Mouse (Mus musculus) B cell, adult 62 days (primary cell): ENCODE measurements around the gene Apoc1. TPM values are rescaled to one million over a fixed set of nuclear protein-coding genes. Genes with fewer than 3 reads are reported as not detected.

Experiments
- total RNA-seq: library from RNA; stranded (reverse); gene quantifications from 4 replicates; pipeline ENCODE4 v1.2.4, GENCODE M21; 2023

Gene Apoc1
- not detected in 4 replicates for total RNA-seq

DNA sequence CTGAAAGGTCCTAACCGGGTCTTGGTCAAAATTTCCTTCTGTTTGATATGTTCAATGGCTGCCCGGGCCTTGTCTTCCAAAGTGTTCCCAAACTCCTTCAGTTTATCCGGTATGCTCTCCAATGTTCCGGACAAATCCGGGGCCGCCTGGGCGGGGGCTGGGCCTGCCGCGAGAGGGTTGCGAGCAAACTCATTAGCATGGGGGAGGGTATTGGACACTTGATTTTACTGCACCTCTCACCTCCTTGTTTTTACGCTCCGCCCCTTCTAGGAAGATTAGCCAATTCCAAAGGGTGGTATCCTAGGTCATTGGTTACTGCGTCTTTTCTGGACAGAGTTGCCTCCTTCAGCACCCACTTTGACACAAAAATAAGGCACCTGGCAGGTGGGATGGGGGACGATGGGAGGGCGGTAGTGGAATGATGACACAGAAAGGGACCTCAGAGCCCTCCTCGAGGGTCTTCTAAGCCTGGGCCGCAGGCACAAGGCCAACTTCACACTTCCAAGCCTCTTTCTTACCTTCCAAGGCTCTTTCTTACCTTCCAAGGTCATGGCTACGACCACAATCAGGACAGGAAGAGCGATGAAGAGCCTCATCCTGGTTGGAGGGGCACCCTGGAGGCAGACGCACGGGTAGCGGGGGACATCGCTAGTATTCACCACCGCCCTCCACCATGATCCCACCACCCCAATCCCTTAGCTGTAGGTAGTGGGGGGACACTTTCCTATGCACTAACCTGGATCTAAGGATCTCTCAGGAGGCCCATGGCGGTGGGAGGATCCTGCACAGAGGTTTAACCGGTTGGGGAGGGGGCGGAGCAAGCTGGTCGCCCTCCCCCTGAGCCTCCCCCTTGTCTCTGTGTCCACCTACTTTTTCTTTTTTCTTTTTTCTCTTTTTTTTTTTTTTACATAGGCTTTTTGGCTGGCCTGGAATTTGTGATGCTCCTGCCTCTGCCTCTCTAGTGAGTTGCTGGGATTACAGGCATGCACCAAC is at the start of gene Apoc1:
Gene Apoc1 (minus strand): TSS at position 788 of the 993 bp plus-strand sequence.

GRCm38 (mm10) chr7:19715239-19716054 is 23.0 kb upstream of the Apoc1 start, which contains the start of gene Tomm40:
Gene Tomm40, minus strand, starts transcription at chr7:19715438.

DNA sequence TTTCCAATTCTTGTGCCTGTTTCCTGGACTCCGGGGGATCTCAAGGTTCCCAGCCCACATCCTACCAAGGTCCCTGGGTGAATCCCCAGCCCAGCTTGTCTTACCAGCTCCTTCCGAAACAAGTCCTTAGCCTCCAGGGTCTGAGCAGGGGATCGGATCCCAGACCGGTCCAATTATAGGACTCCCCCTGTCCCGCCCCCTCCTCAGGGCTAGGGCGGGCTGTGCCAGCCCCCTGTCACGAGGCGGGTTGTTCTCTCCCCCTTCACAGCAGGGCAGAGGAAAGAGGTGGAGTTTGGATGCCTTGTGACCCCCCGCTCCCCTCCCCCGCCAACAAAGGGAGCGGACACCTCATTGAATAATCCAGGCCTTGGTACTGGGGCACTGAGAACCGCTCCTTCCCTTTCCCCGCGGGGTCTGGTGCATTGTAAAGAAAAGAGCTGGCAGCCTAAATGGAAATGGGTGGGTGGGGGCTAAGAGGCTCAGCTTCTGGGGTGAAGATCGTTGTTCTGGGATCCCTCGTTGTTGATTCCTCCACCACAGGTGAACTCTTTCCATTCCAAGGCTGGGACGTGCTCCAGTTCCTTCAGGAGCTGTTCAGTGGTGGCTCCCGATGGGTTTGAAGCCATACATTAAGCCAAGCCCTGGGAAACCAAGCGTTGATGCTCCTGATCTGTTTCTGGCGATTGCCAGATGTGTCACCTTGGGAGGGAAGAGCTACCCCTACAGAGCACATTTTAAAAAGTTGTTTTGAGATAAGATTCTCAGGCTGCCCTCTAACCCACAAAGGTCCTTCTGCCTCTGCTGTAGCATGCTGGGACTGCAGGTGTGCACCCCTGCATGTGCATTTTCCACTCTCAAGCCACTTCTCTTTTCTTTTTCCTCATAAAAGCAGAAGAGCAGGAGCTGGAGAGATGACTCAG is 6.7 kb upstream of the Apoc1 start, which contains the start of gene Apoe:
Gene Apoe (minus strand): TSS at position 282 of the 920 bp plus-strand sequence.

GRCm38 (mm10) chr7:19681202-19681694 is 11.2 kb downstream of the Apoc1 start, which contains the start of the genes Gm44805 and Apoc4:
Gene Gm44805, minus strand, starts transcription at chr7:19681423.
Gene Apoc4, minus strand, starts transcription at chr7:19681479.

DNA sequence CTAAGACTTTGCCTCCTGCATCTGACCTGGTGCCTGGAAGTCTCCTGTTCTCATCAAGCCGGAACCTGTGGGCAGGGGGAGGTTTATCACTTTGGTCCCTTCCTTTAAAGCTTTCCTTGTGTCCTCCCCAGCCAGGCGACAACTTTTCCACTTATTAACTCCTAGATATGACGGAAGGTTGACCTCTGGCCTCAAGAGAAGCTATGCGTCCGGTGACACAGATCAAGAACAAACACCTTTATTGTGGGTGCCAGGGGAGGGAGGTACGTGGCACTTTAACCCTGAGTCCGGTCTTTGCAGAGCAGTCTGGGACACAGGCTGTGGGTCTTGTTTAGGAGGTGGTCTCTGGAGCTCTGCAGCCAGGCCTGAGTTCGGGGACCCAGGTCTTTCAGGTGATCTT is 14.6 kb downstream of the Apoc1 start, which contains the start of gene Apoc2:
Gene Apoc2 (minus strand): TSS at position 70 of the 400 bp plus-strand sequence.

DNA sequence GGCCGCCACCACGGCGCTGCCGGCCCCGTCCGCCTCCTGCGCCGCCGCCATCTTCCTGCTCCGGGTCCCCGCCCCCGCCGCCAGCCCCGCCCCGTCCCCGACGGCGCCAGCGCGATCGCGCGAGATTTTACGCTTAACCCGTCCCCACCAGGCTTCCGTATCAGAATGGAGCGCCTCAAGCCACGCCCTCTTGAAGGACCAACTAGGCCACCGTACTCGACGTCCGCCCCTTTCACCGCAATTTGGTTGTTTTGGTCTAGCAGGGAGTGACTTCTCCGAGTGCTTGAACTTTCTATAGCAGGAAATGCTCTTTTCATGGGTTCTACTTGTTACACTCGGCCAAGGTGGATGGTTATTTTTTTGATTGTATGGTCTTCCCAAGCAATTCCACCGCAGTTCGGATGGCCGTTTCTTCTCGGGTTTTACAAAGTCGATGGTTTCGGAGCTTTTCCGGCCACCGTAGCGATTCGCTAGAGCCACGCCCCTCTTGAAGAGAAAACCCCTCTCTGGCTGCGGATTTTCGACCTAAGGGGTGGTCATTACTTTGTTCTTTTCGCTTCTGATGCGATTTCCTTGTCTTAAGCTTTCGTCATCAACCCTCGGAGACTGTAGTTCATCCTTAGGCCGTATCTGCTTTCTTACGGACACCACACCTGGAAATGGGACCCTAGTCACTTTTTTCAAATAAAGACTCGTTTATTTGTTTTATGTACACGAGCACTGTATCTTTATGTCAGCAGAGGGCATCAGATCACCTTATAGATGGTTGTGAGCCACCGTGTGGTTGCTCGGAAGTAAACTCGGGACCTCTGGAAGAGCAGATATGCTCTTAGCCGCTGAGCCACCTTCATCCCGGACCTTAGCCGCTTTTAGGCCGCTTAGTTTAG is 27.3 kb downstream of the Apoc1 start, which contains the start of gene Clptm1:
Gene Clptm1 (minus strand): TSS at position 79 of the 887 bp plus-strand sequence.

Other genes starting within 250 kb of the Apoc1 start
- gene Mark4, start 233.8 kb downstream of the Apoc1 start, total RNA-seq = 26.4 to 33.1 TPM (median 28.6 TPM) in 4 replicates
- gene Exoc3l2, start 229.3 kb downstream of the Apoc1 start, total RNA-seq = not detected in 4 replicates
- 3.1 to 5.3 TPM (median 4.6 TPM) in 4 replicates for gene Bloc1s3, start 184.3 kb downstream of the Apoc1 start, total RNA-seq
- gene Trappc6a, start 184.3 kb downstream of the Apoc1 start, total RNA-seq = 27.9 to 35.9 TPM (median 30.9 TPM) in 4 replicates
- 0.31 to 0.78 TPM (median 0.53 TPM) in 4 replicates for gene Nkpd1, start 174.8 kb downstream of the Apoc1 start, total RNA-seq
- gene Ppp1r37, start 129.6 kb downstream of the Apoc1 start, total RNA-seq = 55.1 to 64.0 TPM (median 60.2 TPM) in 4 replicates
- 9.7 to 13.7 TPM (median 12.6 TPM) in 4 replicates for gene Zfp296, start 115.4 kb downstream of the Apoc1 start, total RNA-seq
- gene Gemin7, start 115.1 kb downstream of the Apoc1 start, total RNA-seq = 72.4 to 80.4 TPM (median 77.1 TPM) in 4 replicates
- gene Clasrp, start 88.2 kb downstream of the Apoc1 start, total RNA-seq = 94.5 to 107 TPM (median 98.1 TPM) in 4 replicates
- gene Relb, start 63.2 kb downstream of the Apoc1 start, total RNA-seq = 113 to 122 TPM (median 116 TPM) in 4 replicates
- gene Clptm1, start 27.6 kb downstream of the Apoc1 start, total RNA-seq = 64.7 to 85.0 TPM (median 67.9 TPM) in 4 replicates
- gene Apoc2, start 14.7 kb downstream of the Apoc1 start, total RNA-seq = not detected in 4 replicates
- gene Gm44805, start 11.2 kb downstream of the Apoc1 start, total RNA-seq = not detected in 4 replicates
- not detected in 4 replicates for gene Apoc4, start 11.2 kb downstream of the Apoc1 start, total RNA-seq
- gene Apoe, start 6.5 kb upstream of the Apoc1 start, total RNA-seq = 69.0 to 80.2 TPM (median 73.6 TPM) in 4 replicates
- 52.4 to 61.9 TPM (median 55.5 TPM) in 4 replicates for gene Tomm40, start 22.8 kb upstream of the Apoc1 start, total RNA-seq
- not detected in 4 replicates for gene Nectin2, start 57.8 kb upstream of the Apoc1 start, total RNA-seq
- gene Bcam, start 78.4 kb upstream of the Apoc1 start, total RNA-seq = not detected in 4 replicates
- gene Cblc, start 104.1 kb upstream of the Apoc1 start, total RNA-seq = 1.2 to 3.7 TPM (median 2.1 TPM) in 3 of 4 replicates, not detected in the other
- 57.3 to 76.7 TPM (median 71.4 TPM) in 4 replicates for gene Bcl3, start 130.1 kb upstream of the Apoc1 start, total RNA-seq
- gene Gm19345, start 159.3 kb upstream of the Apoc1 start, total RNA-seq = not detected in 4 replicates
- gene Ceacam16, start 168.6 kb upstream of the Apoc1 start, total RNA-seq = 13.2 to 20.2 TPM (median 15.3 TPM) in 4 replicates
- not detected in 4 replicates for gene Ceacam19, start 195.3 kb upstream of the Apoc1 start, total RNA-seq
- 18.8 to 24.1 TPM (median 21.6 TPM) in 4 replicates for gene Pvr, start 228.5 kb upstream of the Apoc1 start, total RNA-seq